Mouse (Mus musculus) G1E-ER4 (cell line): ENCODE results near the gene Cx3cr1. TPM values are rescaled to one million over a fixed set of nuclear protein-coding genes. Genes with fewer than 3 reads are reported as not detected.

Source experiments
- GATA1 ChIP-seq: IDR thresholded peaks from one replicate; pipeline ENCODE4 v1.8.0; 2012; ENCODE audit warnings: low read length, inconsistent platforms
- polyA plus RNA-seq: library from polyadenylated mRNA; stranded (reverse); fragments of >175 nt; gene quantifications from 2 replicates; pipeline ENCODE4 v1.2.3, GENCODE M21; 2012

Cx3cr1 gene
- polyA plus RNA-seq, 1 experiment, result not detected

GRCm38 (mm10) chr9:119854170-119854569, 215.5 kb downstream of the Cx3cr1 start:
- no peak for TF ChIP-seq GATA1

DNA sequence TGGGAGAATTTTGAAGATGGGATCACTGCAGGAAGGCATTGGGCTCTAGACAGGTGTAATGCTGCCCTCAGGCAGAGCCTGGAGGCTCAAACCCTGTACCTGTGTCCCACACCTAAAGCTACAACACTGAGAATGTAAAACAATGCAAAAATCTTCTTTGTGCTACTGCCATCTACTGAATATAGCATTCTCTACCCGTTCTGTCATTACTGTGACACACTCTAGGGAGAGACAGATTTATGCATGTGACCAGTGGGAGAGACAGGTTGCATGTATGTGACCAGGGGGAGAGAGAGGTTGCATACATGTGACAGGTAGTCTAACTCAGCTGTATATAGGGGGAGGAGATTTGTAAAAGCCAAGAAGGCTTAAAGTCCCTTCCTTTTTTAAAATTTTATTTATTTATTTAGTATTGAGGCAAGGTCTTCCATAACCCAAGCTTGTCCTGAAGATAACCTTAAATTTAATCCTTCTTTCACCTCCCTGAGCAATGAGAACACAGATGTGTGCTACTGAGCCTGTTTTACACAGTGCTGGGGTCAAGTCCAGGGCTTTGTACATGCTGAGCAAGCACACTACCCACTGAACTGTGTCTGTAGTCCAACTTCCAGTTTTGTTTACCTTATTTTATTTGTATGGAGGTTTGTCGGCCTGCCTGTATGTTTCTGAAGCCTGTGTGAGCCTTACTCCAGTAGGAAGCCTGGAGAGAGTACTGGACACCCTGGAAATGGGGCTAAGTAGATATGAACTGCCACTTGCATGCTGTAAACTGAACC, 216.4 kb downstream of the Cx3cr1 start:
- no peak for TF ChIP-seq GATA1

GRCm38 (mm10) chr9:119852347-119853030, 217.2 kb downstream of the Cx3cr1 start:
- TF ChIP-seq GATA1, result no peak

Other genes starting within 250 kb of the Cx3cr1 start
- gene Scn11a, start 244.4 kb downstream of the Cx3cr1 start, polyA plus RNA-seq, result not detected in 2 replicates
- gene Wdr48, start 175.0 kb downstream of the Cx3cr1 start, polyA plus RNA-seq, result 29.0 and 29.5 TPM in 2 replicates
- 27.8 and 34.7 TPM in 2 replicates for gene Gorasp1, start 132.3 kb downstream of the Cx3cr1 start, polyA plus RNA-seq
- 0.03 TPM in 1 of 2 replicates, not detected in the other for gene Ttc21a, start 132.3 kb downstream of the Cx3cr1 start, polyA plus RNA-seq
- gene Csrnp1, start 85.2 kb downstream of the Cx3cr1 start, polyA plus RNA-seq, result 33.4 and 36.8 TPM in 2 replicates
- not detected in 2 replicates for gene Xirp1, start 46.3 kb downstream of the Cx3cr1 start, polyA plus RNA-seq
- gene Ccr8, start 22.2 kb upstream of the Cx3cr1 start, polyA plus RNA-seq, result not detected in 2 replicates
- 70.4 and 90.9 TPM in 2 replicates for gene Slc25a38, start 40.5 kb upstream of the Cx3cr1 start, polyA plus RNA-seq
- 2,255 and 20,590 TPM in 2 replicates for gene Rpsa, start 57.8 kb upstream of the Cx3cr1 start, polyA plus RNA-seq
- gene Mobp, start 79.8 kb upstream of the Cx3cr1 start, polyA plus RNA-seq, result not detected in 2 replicates
- gene Myrip, start 231.6 kb upstream of the Cx3cr1 start, polyA plus RNA-seq, result not detected in 2 replicates